Mouse (Mus musculus) myocyte (in vitro differentiated cells): Measurements from ENCODE around the gene Ccl8.

Source experiments
- E2F4 ChIP-seq: IDR thresholded peaks from one replicate; pipeline ENCODE4 v1.6.1; 2011; ENCODE audit warnings: mild to moderate bottlenecking, control low read depth, moderate library complexity; ENCODE audit not compliant: insufficient read depth
- MAX ChIP-seq: IDR thresholded peaks from one replicate; pipeline ENCODE4 v1.6.1; 2011; ENCODE audit warnings: low read depth, mild to moderate bottlenecking, control low read depth
- MYOD1 ChIP-seq, 3 experiments: IDR thresholded peaks; one replicate each; pipeline ENCODE4 v1.6.1; 2011; ENCODE audit warnings: control low read depth in 2 of 3, low read depth in 2 of 3, mild to moderate bottlenecking in 2 of 3, moderate library complexity in 1 of 3; ENCODE audit not compliant: insufficient read length in 2 of 3, control insufficient read depth in 1 of 3
- POLR2A ChIP-seq: IDR thresholded peaks from one replicate; pipeline ENCODE4 v1.6.1; 2011; ENCODE audit warnings: low read depth, mild to moderate bottlenecking, control low read depth, moderate library complexity; ENCODE audit not compliant: insufficient read length
- POLR2AphosphoS2 ChIP-seq: IDR thresholded peaks from one replicate; pipeline ENCODE4 v1.6.1; 2011; ENCODE audit warnings: low read depth, control low read depth; ENCODE audit not compliant: insufficient read length
- USF1 ChIP-seq: IDR thresholded peaks from one replicate; pipeline ENCODE4 v1.6.1; 2011; ENCODE audit warnings: low read depth, mild to moderate bottlenecking, control low read depth, moderate library complexity

DNA sequence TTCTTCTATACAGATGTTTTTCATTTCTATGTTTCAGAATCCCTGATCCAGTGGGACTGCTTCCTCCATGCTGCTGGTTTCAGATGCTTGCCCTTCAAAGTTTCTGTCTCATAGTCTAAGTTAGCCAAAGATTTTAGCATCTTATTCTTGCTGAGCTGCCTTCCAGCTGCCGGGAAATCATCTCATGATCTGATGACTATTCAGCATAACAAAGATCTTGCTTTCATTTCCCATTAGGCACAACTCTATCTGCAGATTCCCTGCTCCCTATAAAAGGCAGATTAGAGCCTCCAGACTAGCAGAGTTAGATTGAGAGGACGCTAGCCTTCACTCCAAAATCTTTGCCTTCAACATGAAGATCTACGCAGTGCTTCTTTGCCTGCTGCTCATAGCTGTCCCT is at the start of gene Ccl8:
- TF ChIP-seq POLR2A (no peak), USF1 (no peak), MAX (no peak), POLR2AphosphoS2 (no peak), E2F4 (no peak), MYOD1 (IDR thresholded peaks at IDR 0.05; ENCODE audit: control insufficient read depth in 1 of 3, insufficient read length in 2 of 3, low read depth in 2 of 3) (no peak)
